Mouse (Mus musculus): Measurements from ENCODE around the gene Tgfbr2.

Gene Tgfbr2

GRCm38 (mm10) chr9:116152878-116153277 is 22.3 kb downstream of the Tgfbr2 start:
- DNase-seq, result no peak

- no peak for DNase-seq
These were observed 24.3 kb downstream of the Tgfbr2 start for GRCm38 (mm10) chr9:116150725-116151396.

GRCm38 (mm10) chr9:116148809-116149208 is 26.4 kb downstream of the Tgfbr2 start:
- no peak for DNase-seq

GRCm38 (mm10) chr9:116146235-116146634 is 28.9 kb downstream of the Tgfbr2 start:
- DNase-seq, result no peak

GRCm38 (mm10) chr9:116145231-116145641 is 29.9 kb downstream of the Tgfbr2 start:
- peak; percentile 76 for DNase-seq

GRCm38 (mm10) chr9:116140422-116140821 is 34.7 kb downstream of the Tgfbr2 start:
- no peak for DNase-seq

GRCm38 (mm10) chr9:116139549-116139948 is 35.6 kb downstream of the Tgfbr2 start:
- DNase-seq, result no peak

GRCm38 (mm10) chr9:116138595-116139134 is 36.5 kb downstream of the Tgfbr2 start:
- peak; percentile 61 for DNase-seq

GRCm38 (mm10) chr9:116137645-116138044 is 37.5 kb downstream of the Tgfbr2 start:
- DNase-seq, result no peak

GRCm38 (mm10) chr9:116136811-116137210 is 38.3 kb downstream of the Tgfbr2 start:
- no peak for DNase-seq

GRCm38 (mm10) chr9:116136146-116136545 is 39.0 kb downstream of the Tgfbr2 start:
- DNase-seq, result no peak

- DNase-seq, result peak; percentile 46
These were observed 40.7 kb downstream of the Tgfbr2 start for GRCm38 (mm10) chr9:116134488-116134887.

GRCm38 (mm10) chr9:116133312-116133980 is 41.7 kb downstream of the Tgfbr2 start:
- peak; percentile 32 for DNase-seq

GRCm38 (mm10) chr9:116128886-116129285 is 46.3 kb downstream of the Tgfbr2 start:
- DNase-seq, result no peak

- DNase-seq, result no peak
These were observed 46.8 kb downstream of the Tgfbr2 start for GRCm38 (mm10) chr9:116128311-116128710.

GRCm38 (mm10) chr9:116126494-116126893 is 48.7 kb downstream of the Tgfbr2 start:
- no peak for DNase-seq

GRCm38 (mm10) chr9:116122969-116123589 is 52.1 kb downstream of the Tgfbr2 start:
- DNase-seq, result peak; percentile 57

- DNase-seq, result peak; percentile 31
These were observed 52.6 kb downstream of the Tgfbr2 start for GRCm38 (mm10) chr9:116122544-116122943.

GRCm38 (mm10) chr9:116121472-116121871 is 53.7 kb downstream of the Tgfbr2 start:
- no peak for DNase-seq

- no peak for DNase-seq
These were observed 55.2 kb downstream of the Tgfbr2 start for GRCm38 (mm10) chr9:116119990-116120389.

GRCm38 (mm10) chr9:116118332-116118872 is 56.8 kb downstream of the Tgfbr2 start:
- no peak for DNase-seq

GRCm38 (mm10) chr9:116115875-116116274 is 59.3 kb downstream of the Tgfbr2 start:
- DNase-seq, result no peak

GRCm38 (mm10) chr9:116114339-116114738 is 60.8 kb downstream of the Tgfbr2 start:
- DNase-seq, result peak; percentile 37
